Mouse (Mus musculus) midbrain, embryonic 14.5 days (tissue): Measurements from ENCODE around the gene Rnf157. TPM values are rescaled to one million over a fixed set of nuclear protein-coding genes. Genes with fewer than 3 reads are reported as not detected.

Source experiments
- ATAC-seq: fragments of 200-750 bp; cut with Nextera tagmentation; 2 replicates; pipeline ENCODE4 v1.8.0; 2017; ENCODE audit warnings: moderate number of reproducible peaks, moderate library complexity; ENCODE audit not compliant: low FRiP score, low TSS enrichment
- DNase-seq: peaks from one replicate; pipeline ENCODE4 v3.0.0-alpha.2; 2015
- H3K27ac ChIP-seq: fragments of 300-500 bp; sonication (generic); replicated peaks from 2 replicates; pipeline ENCODE4 v1.5.1; 2014; ENCODE audit warnings: mild to moderate bottlenecking, low read depth, low read length, moderate library complexity
- H3K27me3 ChIP-seq: fragments of 300-500 bp; sonication (generic); 2 replicates; pipeline ENCODE4 v1.6.1; 2014; ENCODE audit warnings: low read length, control low read depth, mixed read lengths; ENCODE audit not compliant: control insufficient read depth, insufficient read depth
- H3K36me3 ChIP-seq: fragments of 300-500 bp; sonication (generic); 2 replicates; pipeline ENCODE4 v1.6.1; 2014; ENCODE audit warnings: low read length, control low read depth; ENCODE audit not compliant: control insufficient read depth, insufficient read depth
- H3K4me1 ChIP-seq: fragments of 300-500 bp; sonication (generic); 2 replicates; pipeline ENCODE4 v1.6.1; 2014; ENCODE audit warnings: mild to moderate bottlenecking, antibody characterized with exemption, low read length, control low read depth; ENCODE audit not compliant: control insufficient read depth, insufficient read depth
- H3K4me2 ChIP-seq: fragments of 300-500 bp; sonication (generic); 2 replicates; pipeline ENCODE4 v1.6.1; 2014; ENCODE audit warnings: mild to moderate bottlenecking, low read length, moderate library complexity
- H3K4me3 ChIP-seq: fragments of 300-500 bp; sonication (generic); replicated peaks from 2 replicates; pipeline ENCODE4 v1.5.1; 2014; ENCODE audit warnings: low read depth, low read length
- H3K9ac ChIP-seq: fragments of 300-500 bp; sonication (generic); replicated peaks from 2 replicates; pipeline ENCODE4 v1.6.1; 2014; ENCODE audit warnings: mild to moderate bottlenecking, low read length, moderate library complexity
- H3K9me3 ChIP-seq: fragments of 300-500 bp; sonication (generic); 2 replicates; pipeline ENCODE4 v1.6.1; 2016; ENCODE audit warnings: low read length, control low read depth, mixed read lengths; ENCODE audit not compliant: control insufficient read depth
- WGBS: fragments of 180-500 bp; shearing (Covaris S2); extraction: QIAGEN DNeasy Blood & Tissue Kit; methylation state at CpG from one replicate; pipeline ENCODE4 v1.1.7; 2014; 5-methylcytosine and 5-hydroxymethylcytosine counted together
- polyA plus RNA-seq: library from polyadenylated mRNA; unstranded; fragments of >200 nt; fragmentation: Nextera tagmentation; extraction: Ambion mirVana; gene quantifications from 2 replicates; pipeline ENCODE4 v1.2.1, GENCODE M21; 2014

Gene Rnf157
- polyA plus RNA-seq, 1 experiment from 2014 or later, result 50.2 TPM

- DNase-seq (no peak), ATAC-seq (no peak)
- no peaks in the 10 kb centered on the region for H3K9me3 ChIP-seq
- no peak overlapping the region for H3K9ac ChIP-seq
- no peaks in the 10 kb centered on the region for H3K4me1 ChIP-seq
- 0 out of 2 replicates have a peak, but pooled peaks cover 3% of the 10 kb centered on the region for H3K27me3 ChIP-seq
- no peak overlapping the region for H3K27ac ChIP-seq
- 64% methylated on average over 8 of the region's 8 CpGs for WGBS
- H3K4me3 ChIP-seq, result no peak overlapping the region
- H3K4me2 ChIP-seq, result no peak overlapping the region
- H3K36me3 ChIP-seq, result no peaks in the 10 kb centered on the region
These were observed 100.5 kb downstream of the Rnf157 start for GRCm38 (mm10) chr11:116312359-116312758.

DNA sequence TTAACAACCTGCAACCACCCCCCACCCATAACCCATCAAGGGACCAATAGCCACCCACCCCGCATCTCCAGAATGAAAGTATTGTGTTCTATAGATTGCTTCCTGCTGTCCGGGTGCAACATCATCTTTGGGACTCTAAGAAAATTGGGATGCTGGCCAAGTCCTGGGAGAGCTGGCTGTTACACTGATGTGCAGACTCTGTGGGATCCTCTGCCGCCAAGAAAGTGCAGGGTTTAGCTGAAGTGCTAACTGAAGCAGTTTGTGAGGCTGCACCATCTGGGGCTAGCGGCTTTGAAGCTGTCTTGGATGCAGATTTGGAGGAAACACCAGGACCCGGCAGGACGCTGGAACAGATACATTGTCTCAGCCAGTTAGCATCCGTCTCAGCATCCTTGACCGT, 101.7 kb downstream of the Rnf157 start:
- ATAC-seq (no peak), DNase-seq (peak; percentile 26)
- no peak overlapping the region for H3K4me3 ChIP-seq
- WGBS, result 57% methylated on average over 8 of the region's 8 CpGs
- H3K27ac ChIP-seq, result no peak overlapping the region
- H3K9ac ChIP-seq, result no peak overlapping the region
- H3K4me2 ChIP-seq, result no peak overlapping the region
- no peaks in the 10 kb centered on the region for H3K36me3 ChIP-seq
- H3K27me3 ChIP-seq, result 0 out of 2 replicates have a peak, but pooled peaks cover 3% of the 10 kb centered on the region
- H3K9me3 ChIP-seq, result no peaks in the 10 kb centered on the region
- H3K4me1 ChIP-seq, result no peaks in the 10 kb centered on the region

GRCm38 (mm10) chr11:116309601-116310000, 103.2 kb downstream of the Rnf157 start:
- Histone ChIP-seq H3K4me3 (no peak overlapping the region), H3K4me2 (no peak overlapping the region), H3K27ac (no peak overlapping the region), H3K9me3 (no peaks in the 10 kb centered on the region), H3K27me3 (0 out of 2 replicates have a peak, but pooled peaks cover 3% of the 10 kb centered on the region), H3K4me1 (peaks cover 6% of the 10 kb centered on the region), H3K9ac (no peak overlapping the region), H3K36me3 (peaks cover 2% of the 10 kb centered on the region)
- no peak for DNase-seq
- WGBS, result 75% methylated on average over 3 of the region's 3 CpGs
- ATAC-seq, result no peak

DNA sequence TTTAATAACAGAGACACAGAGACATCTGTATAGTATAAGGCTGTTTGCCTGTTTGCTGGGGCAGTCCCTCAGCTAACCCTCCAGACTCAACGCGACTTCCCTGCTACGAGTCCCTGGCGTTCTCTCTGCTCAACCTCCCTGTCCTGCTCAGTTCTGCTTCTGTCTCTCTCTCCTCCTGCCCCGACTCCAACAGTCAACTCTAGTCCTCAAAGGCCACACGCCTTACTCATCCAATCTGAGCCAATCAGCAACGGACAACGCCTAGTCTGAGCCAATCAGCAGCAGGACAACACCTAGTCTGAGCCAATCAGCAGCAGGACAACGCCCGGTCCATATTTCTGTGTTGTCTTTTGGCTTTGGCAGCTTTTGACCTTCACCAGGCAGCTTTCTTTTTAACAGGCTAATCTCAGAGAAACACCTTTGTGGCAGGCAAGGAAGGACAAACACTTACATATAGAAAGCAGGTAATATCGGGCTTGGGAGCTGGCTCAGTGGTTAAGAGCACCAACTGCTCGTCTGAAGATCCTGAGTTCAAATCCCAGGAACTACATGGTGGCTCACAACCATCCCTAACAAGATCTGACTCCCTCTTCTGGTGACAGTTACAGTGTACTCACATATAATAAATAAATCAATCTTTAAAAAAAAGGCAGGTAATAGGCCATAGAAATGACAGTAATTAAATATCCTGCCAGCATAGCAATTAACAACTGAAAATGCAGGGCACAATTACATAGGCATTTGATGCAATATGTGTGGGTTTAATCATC, 104.9 kb downstream of the Rnf157 start:
- Histone ChIP-seq H3K9me3 (no peaks in the 10 kb centered on the region), H3K27ac (no peak overlapping the region), H3K4me3 (no peak overlapping the region), H3K36me3 (peaks cover 19% of the 10 kb centered on the region), H3K9ac (no peak overlapping the region), H3K27me3 (0 out of 2 replicates have a peak, but pooled peaks cover 3% of the 10 kb centered on the region), H3K4me2 (no peak overlapping the region), H3K4me1 (peaks cover 6% of the 10 kb centered on the region)
- ATAC-seq (no peak), DNase-seq (no peak)
- WGBS, result 94% methylated on average over 12 of the region's 12 CpGs

- 86% methylated on average over 10 of the region's 10 CpGs for WGBS
- DNase-seq (no peak), ATAC-seq (no peak)
- H3K36me3 ChIP-seq, result peaks cover 27% of the 10 kb centered on the region
- peak within 1 kb of the TSS; percentile 86 for H3K4me2 ChIP-seq
- peak within 1 kb of the TSS; percentile 71 for H3K4me3 ChIP-seq
- no peaks in the 10 kb centered on the region for H3K9me3 ChIP-seq
- peak within 1 kb of the TSS; percentile 79 for H3K9ac ChIP-seq
- peaks cover 6% of the 10 kb centered on the region for H3K4me1 ChIP-seq
- H3K27ac ChIP-seq, result peak within 1 kb of the TSS; percentile 54
- 0 out of 2 replicates have a peak, but pooled peaks cover 3% of the 10 kb centered on the region for H3K27me3 ChIP-seq
These were observed 105.7 kb downstream of the Rnf157 start, which contains the start of gene Exoc7 for GRCm38 (mm10) chr11:116307019-116307725. Gene Exoc7, minus strand, starts transcription at chr11:116307233.

DNA sequence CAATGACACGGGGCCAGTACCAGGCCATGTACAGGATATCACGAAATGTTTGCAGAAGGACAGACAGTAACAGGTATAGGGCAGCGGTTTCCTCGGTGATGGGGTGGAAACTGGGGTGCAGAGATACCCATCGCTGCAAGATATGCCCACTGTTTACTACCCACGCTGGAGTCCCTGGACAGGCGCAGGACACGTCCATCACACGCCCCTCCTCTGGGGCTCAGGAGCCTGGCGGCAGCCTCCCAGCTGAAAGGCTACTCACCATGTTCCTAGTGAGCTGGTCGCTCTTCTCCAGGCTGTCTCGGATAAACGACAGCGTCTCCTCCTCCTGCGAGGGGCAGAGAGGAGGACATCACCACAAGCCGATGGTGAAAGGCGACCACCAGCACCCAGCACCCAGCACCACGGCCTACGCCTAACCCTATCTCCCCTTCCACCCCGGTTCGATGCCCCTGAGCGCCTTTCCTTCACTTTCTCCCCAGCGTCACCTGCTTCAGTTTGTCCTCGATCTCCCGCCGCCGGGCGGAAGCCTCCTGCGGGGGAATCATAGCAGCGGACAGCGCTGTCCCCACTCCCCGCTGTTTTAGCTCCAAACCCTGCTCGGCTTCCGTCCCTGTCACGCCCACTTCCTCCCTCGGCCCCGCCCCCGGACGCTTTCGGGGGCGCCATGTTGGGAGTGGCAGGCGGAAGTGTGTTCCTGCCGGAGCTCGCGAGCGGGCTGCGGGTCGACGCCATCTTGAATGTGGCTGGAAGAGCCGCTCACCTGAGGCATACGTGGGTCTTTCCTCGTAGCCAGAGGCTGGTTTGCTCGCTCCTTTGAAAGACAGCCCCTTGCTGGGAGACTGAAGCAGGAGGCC, 106.5 kb downstream of the Rnf157 start:
- DNase-seq (peak; percentile 98), ATAC-seq (peak; percentile 92)
- peaks cover 35% of the 10 kb centered on the region for H3K36me3 ChIP-seq
- H3K27ac ChIP-seq, result peak overlapping the region; percentile 54
- WGBS, result 2% methylated on average over 53 of the region's 53 CpGs
- H3K4me2 ChIP-seq, result peak overlapping the region; percentile 86
- H3K4me1 ChIP-seq, result peaks cover 6% of the 10 kb centered on the region
- peak overlapping the region; percentile 71 for H3K4me3 ChIP-seq
- peak overlapping the region; percentile 79 for H3K9ac ChIP-seq
- 0 out of 2 replicates have a peak, but pooled peaks cover 3% of the 10 kb centered on the region for H3K27me3 ChIP-seq
- no peaks in the 10 kb centered on the region for H3K9me3 ChIP-seq

GRCm38 (mm10) chr11:116305423-116305822, 107.4 kb downstream of the Rnf157 start:
- 93% methylated on average over 2 of the region's 2 CpGs for WGBS
- no peak for ATAC-seq
- no peak overlapping the region for H3K9ac ChIP-seq
- DNase-seq, result no peak
- peaks cover 44% of the 10 kb centered on the region for H3K36me3 ChIP-seq
- 0 out of 2 replicates have a peak, but pooled peaks cover 3% of the 10 kb centered on the region for H3K27me3 ChIP-seq
- H3K4me2 ChIP-seq, result peak overlapping the region; percentile 86
- H3K9me3 ChIP-seq, result no peaks in the 10 kb centered on the region
- H3K27ac ChIP-seq, result no peak overlapping the region
- peaks cover 6% of the 10 kb centered on the region for H3K4me1 ChIP-seq
- peak overlapping the region; percentile 71; the same call in 1 of the 2 replicates for H3K4me3 ChIP-seq

- H3K27ac ChIP-seq, result no peak overlapping the region
- no peak for DNase-seq
- no peak overlapping the region for H3K4me3 ChIP-seq
- no peaks in the 10 kb centered on the region for H3K27me3 ChIP-seq
- H3K9me3 ChIP-seq, result no peaks in the 10 kb centered on the region
- H3K9ac ChIP-seq, result no peak overlapping the region
- no peak overlapping the region for H3K4me2 ChIP-seq
- H3K36me3 ChIP-seq, result peaks cover 98% of the 10 kb centered on the region
- no peak for ATAC-seq
- no peaks in the 10 kb centered on the region for H3K4me1 ChIP-seq
- 92% methylated on average over 6 of the region's 6 CpGs for WGBS
These were observed 114.2 kb downstream of the Rnf157 start for GRCm38 (mm10) chr11:116298621-116299020.
